Comparison of ENCODE assay signal across 15 mouse cellular contexts in the genomic region with DNA sequence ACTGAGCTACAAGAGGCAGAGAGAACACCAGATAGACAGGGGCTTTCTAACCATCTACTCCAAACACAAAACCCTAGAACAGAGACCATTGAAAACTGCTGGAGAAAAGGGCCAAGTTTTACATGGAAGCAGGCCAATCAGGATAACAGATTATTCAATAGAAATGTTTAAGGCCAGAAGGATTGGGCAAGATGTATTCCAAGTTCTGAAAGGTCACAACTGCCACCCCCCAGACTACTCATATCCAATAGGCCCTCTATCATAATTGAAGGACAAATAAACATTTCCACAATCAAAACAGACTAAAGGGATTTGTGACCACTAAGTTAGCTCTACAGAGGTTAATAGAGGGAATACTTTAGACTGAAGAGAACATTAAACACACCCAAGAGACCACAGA. TPM values are rescaled to one million over a fixed set of nuclear protein-coding genes. Genes with fewer than 3 reads are reported as not detected.
"Had no signal": no experiment of that assay in that cellular context is flagged by ENCODE, and none has a peak within 500 bp of the region (broad histone marks: within the 10 kb centered on the region; RNA-seq: fewer than 3 reads in every experiment).

No protein-coding gene starts in this region.

RNA-seq across cellular contexts. Expression of gene Cyp2a5, which starts 15.0 kb away (rescaled TPM):
- total RNA-seq: gastrocnemius, adult 18-20 months; gastrocnemius, postnatal 14 days; gastrocnemius, postnatal 36 days; heart, postnatal 25 days; heart, postnatal 4 days; layer of hippocampus, postnatal 25 days; left cerebral cortex, adult 2 months; left cerebral cortex, postnatal 14 days; left cerebral cortex, postnatal 36 days had no signal

RNA-seq across cellular contexts. Expression of gene Cyp2g1, which starts 41.4 kb away (rescaled TPM):
- total RNA-seq: gastrocnemius, adult 18-20 months; gastrocnemius, adult 8-10 months; gastrocnemius, postnatal 14 days; gastrocnemius, postnatal 36 days; heart, adult 18-20 months; heart, adult 8-10 months; heart, postnatal 10 days; heart, postnatal 25 days; heart, postnatal 4 days; layer of hippocampus, adult 2 months; layer of hippocampus, postnatal 10 days; layer of hippocampus, postnatal 25 days; left cerebral cortex, adult 2 months; left cerebral cortex, postnatal 14 days; left cerebral cortex, postnatal 36 days had no signal
